Mouse (Mus musculus) kidney, adult 2 months (tissue): ENCODE measurements around the gene Prss27. TPM values are rescaled to one million over a fixed set of nuclear protein-coding genes. Genes with fewer than 3 reads are reported as not detected.

Experiments used
- DNase-seq: peaks from one replicate; pipeline ENCODE4 v3.0.0; 2021
- H3K27ac ChIP-seq: fragments of 200-500 bp; 2 replicates; pipeline ENCODE4 v1.5.1; 2012; ENCODE audit warnings: low read depth, low read length, control low read depth, inconsistent platforms; ENCODE audit not compliant: insufficient read depth
- H3K27me3 ChIP-seq: fragments of 200-500 bp; replicated peaks from 2 replicates; pipeline ENCODE4 v1.6.1; 2012; ENCODE audit warnings: mild to moderate bottlenecking, moderate library complexity, low read length, inconsistent platforms; ENCODE audit not compliant: control insufficient read depth, insufficient read depth
- H3K36me3 ChIP-seq: fragments of 200-500 bp; 2 replicates; pipeline ENCODE4 v1.6.1; 2012; ENCODE audit warnings: mild to moderate bottlenecking, moderate library complexity, low read length, inconsistent platforms; ENCODE audit not compliant: control insufficient read depth, insufficient read depth
- H3K4me1 ChIP-seq: fragments of 200-500 bp; 2 replicates; pipeline ENCODE4 v1.6.1; 2011; ENCODE audit warnings: low read length; ENCODE audit not compliant: control insufficient read depth, insufficient read depth
- H3K4me3 ChIP-seq: fragments of 200-500 bp; 2 replicates; pipeline ENCODE4 v1.5.1; 2011; ENCODE audit warnings: mild to moderate bottlenecking, low read depth, low read length, control low read depth; ENCODE audit not compliant: insufficient read depth
- CTCF ChIP-seq: fragments of 200-500 bp; conservative IDR thresholded peaks from 2 replicates; pipeline ENCODE4 v1.5.1; 2011; ENCODE audit warnings: low read depth, mild to moderate bottlenecking, control low read depth, low read length, moderate library complexity, mixed read lengths; ENCODE audit not compliant: insufficient read depth, insufficient read length
- POLR2A ChIP-seq: fragments of 200-500 bp; IDR thresholded peaks from one replicate; pipeline ENCODE4 v1.6.1; 2011; ENCODE audit warnings: low read depth, low read length, control low read depth
- WGBS: fragments of 180-500 bp; shearing (Covaris S2); methylation state at CpG from one replicate; pipeline ENCODE4 v1.1.7; 2018; 5-methylcytosine and 5-hydroxymethylcytosine counted together
- polyA plus RNA-seq: library from polyadenylated mRNA; depleted of rRNA; stranded (reverse); fragments of >200 nt; gene quantifications from 2 replicates; pipeline ENCODE4 v1.2.3, GENCODE M21; 2012

The Prss27 gene
- polyA plus RNA-seq, 1 experiment, result 0.16 TPM

GRCm38 (mm10) chr17:24049008-24049407 lies 11.1 kb downstream of the Prss27 start:
- TF ChIP-seq POLR2A (no peak), CTCF (no peak)
- 90% methylated on average over 8 of the region's 8 CpGs for WGBS
- H3K4me1 ChIP-seq, result no peaks in the 10 kb centered on the region
- no peaks in the 10 kb centered on the region for H3K36me3 ChIP-seq
- no peak overlapping the region for H3K4me3 ChIP-seq
- DNase-seq, result no peak
- H3K27ac ChIP-seq, result no peak overlapping the region
- H3K27me3 ChIP-seq, result no peaks in the 10 kb centered on the region

- DNase-seq, result peak; percentile 47
- no peak overlapping the region for H3K27ac ChIP-seq
- no peak overlapping the region for H3K4me3 ChIP-seq
- no peaks in the 10 kb centered on the region for H3K27me3 ChIP-seq
- WGBS, result 76% methylated on average over 14 of the region's 14 CpGs
- TF ChIP-seq POLR2A, result no peak
- TF ChIP-seq CTCF, result no peak
- H3K4me1 ChIP-seq, result no peaks in the 10 kb centered on the region
- H3K36me3 ChIP-seq, result no peaks in the 10 kb centered on the region
Observed at GRCm38 (mm10) chr17:24056636-24057625, 19.0 kb downstream of the Prss27 start.

GRCm38 (mm10) chr17:24057730-24058245 lies 19.8 kb downstream of the Prss27 start:
- Histone ChIP-seq H3K4me1 (no peaks in the 10 kb centered on the region), H3K27me3 (no peaks in the 10 kb centered on the region), H3K36me3 (no peaks in the 10 kb centered on the region), H3K4me3 (no peak overlapping the region), H3K27ac (no peak overlapping the region)
- no peak for DNase-seq
- no peak for TF ChIP-seq CTCF
- no peak for TF ChIP-seq POLR2A
- 87% methylated on average over 5 of the region's 5 CpGs for WGBS

- H3K27ac ChIP-seq, result no peak overlapping the region
- no peak for DNase-seq
- H3K4me3 ChIP-seq, result no peak overlapping the region
- H3K27me3 ChIP-seq, result no peaks in the 10 kb centered on the region
- 80% methylated on average over 4 of the region's 4 CpGs for WGBS
- H3K36me3 ChIP-seq, result no peaks in the 10 kb centered on the region
- no peaks in the 10 kb centered on the region for H3K4me1 ChIP-seq
- TF ChIP-seq CTCF, result no peak
- no peak for TF ChIP-seq POLR2A
Observed at GRCm38 (mm10) chr17:24062459-24063155, 24.7 kb downstream of the Prss27 start.

GRCm38 (mm10) chr17:24068271-24068670 lies 30.3 kb downstream of the Prss27 start:
- Histone ChIP-seq H3K4me3 (no peak overlapping the region), H3K36me3 (no peaks in the 10 kb centered on the region), H3K27me3 (no peaks in the 10 kb centered on the region), H3K27ac (no peak overlapping the region), H3K4me1 (peaks cover 4% of the 10 kb centered on the region)
- DNase-seq, result peak; percentile 13
- 68% methylated on average over 5 of the region's 5 CpGs for WGBS
- no peak for TF ChIP-seq CTCF
- no peak for TF ChIP-seq POLR2A

- H3K27me3 ChIP-seq, result no peaks in the 10 kb centered on the region
- H3K36me3 ChIP-seq, result no peaks in the 10 kb centered on the region
- DNase-seq, result no peak
- TF ChIP-seq POLR2A (no peak), CTCF (no peak)
- 78% methylated on average over 3 of the region's 3 CpGs for WGBS
- H3K4me1 ChIP-seq, result peaks cover 4% of the 10 kb centered on the region
- no peak overlapping the region for H3K27ac ChIP-seq
- H3K4me3 ChIP-seq, result no peak overlapping the region
Observed at GRCm38 (mm10) chr17:24069531-24069930, 31.6 kb downstream of the Prss27 start.
